Mouse (Mus musculus) spleen, postnatal 0 days (tissue): ENCODE results near the gene Zfp974. TPM values are rescaled to one million over a fixed set of nuclear protein-coding genes. Genes with fewer than 3 reads are reported as not detected.

Experiments used
- polyA plus RNA-seq: library from polyadenylated mRNA; unstranded; fragments of >200 nt; fragmentation: Nextera tagmentation; extraction: Ambion mirVana; gene quantifications from 2 replicates; pipeline ENCODE4 v1.2.1, GENCODE M21; 2015

Zfp974 gene
- 2.0 and 2.2 TPM in 2 replicates for polyA plus RNA-seq

DNA sequence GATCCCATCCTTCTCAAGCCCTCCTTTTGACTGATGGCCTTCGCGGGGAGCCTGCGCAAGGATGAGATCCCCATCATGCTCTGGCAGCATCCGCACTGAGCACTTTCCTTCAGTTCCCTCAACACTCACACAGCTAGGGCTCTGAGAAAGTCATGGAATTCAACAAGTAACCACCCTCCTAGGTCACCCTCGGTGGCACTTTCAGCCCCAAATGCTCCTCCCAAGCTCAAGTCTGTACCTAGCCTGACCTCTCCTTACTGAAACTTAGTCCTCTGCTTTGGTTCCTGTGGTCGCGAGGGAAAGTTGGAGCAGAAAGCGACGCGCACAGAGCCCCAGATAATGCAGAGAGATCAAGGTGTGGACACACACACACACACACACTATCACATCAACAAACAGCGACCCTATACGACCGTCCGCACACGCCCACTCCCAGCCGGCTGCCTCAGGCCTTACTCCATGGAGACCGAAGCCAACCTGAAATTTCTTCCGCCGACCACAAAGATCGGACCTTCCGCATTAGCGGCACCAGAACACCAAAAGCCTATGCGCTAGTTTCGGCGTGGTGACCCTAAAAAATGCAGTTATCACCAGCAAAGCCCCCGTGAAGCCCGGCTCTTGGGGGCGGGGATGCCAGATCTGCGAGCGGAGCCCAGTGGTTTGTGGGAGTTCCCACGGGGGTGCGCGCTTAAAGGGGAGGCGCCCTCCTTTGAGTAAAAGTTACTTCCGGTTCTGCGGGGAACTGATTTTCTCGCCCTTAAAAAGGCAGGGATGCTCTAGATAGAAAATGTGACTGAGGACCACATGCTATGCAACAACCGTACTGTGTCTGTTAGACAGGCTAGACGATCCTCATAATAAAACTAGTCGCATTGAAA, at the start of gene Zfp974:
Gene Zfp974 (minus strand): TSS at position 643 of the 878 bp plus-strand sequence.

Other genes starting within 250 kb of the Zfp974 start
- 1.4 and 2.1 TPM in 2 replicates for gene Zfp607b, start 240.1 kb downstream of the Zfp974 start, polyA plus RNA-seq
- gene Zfp60, start 198.1 kb downstream of the Zfp974 start, polyA plus RNA-seq = 5.5 and 6.4 TPM in 2 replicates
- gene Zfp626, start 122.3 kb downstream of the Zfp974 start, polyA plus RNA-seq = 2.0 TPM in 2 replicates
- gene Zfp59, start 90.9 kb downstream of the Zfp974 start, polyA plus RNA-seq = 2.0 and 2.4 TPM in 2 replicates
- 1.5 and 1.8 TPM in 2 replicates for gene Zfp607a, start 71.9 kb downstream of the Zfp974 start, polyA plus RNA-seq
- gene Zfp780b, start 49.7 kb upstream of the Zfp974 start, polyA plus RNA-seq = 8.2 and 9.0 TPM in 2 replicates
- gene Zfp850, start 84.7 kb upstream of the Zfp974 start, polyA plus RNA-seq = 1.5 and 1.6 TPM in 2 replicates
- 130 and 134 TPM in 2 replicates for gene Psmc4, start 120.6 kb upstream of the Zfp974 start, polyA plus RNA-seq
- gene Fcgbp, start 141.8 kb upstream of the Zfp974 start, polyA plus RNA-seq = 0.07 and 0.08 TPM in 2 replicates
- 0.02 TPM in 1 of 2 replicates, not detected in the other for gene 9530053A07Rik, start 200.0 kb upstream of the Zfp974 start, polyA plus RNA-seq
- 115 and 124 TPM in 2 replicates for gene Fbl, start 240.2 kb upstream of the Zfp974 start, polyA plus RNA-seq